Mouse (Mus musculus): Measurements from ENCODE around the gene Rb1.

Gene Rb1

DNA sequence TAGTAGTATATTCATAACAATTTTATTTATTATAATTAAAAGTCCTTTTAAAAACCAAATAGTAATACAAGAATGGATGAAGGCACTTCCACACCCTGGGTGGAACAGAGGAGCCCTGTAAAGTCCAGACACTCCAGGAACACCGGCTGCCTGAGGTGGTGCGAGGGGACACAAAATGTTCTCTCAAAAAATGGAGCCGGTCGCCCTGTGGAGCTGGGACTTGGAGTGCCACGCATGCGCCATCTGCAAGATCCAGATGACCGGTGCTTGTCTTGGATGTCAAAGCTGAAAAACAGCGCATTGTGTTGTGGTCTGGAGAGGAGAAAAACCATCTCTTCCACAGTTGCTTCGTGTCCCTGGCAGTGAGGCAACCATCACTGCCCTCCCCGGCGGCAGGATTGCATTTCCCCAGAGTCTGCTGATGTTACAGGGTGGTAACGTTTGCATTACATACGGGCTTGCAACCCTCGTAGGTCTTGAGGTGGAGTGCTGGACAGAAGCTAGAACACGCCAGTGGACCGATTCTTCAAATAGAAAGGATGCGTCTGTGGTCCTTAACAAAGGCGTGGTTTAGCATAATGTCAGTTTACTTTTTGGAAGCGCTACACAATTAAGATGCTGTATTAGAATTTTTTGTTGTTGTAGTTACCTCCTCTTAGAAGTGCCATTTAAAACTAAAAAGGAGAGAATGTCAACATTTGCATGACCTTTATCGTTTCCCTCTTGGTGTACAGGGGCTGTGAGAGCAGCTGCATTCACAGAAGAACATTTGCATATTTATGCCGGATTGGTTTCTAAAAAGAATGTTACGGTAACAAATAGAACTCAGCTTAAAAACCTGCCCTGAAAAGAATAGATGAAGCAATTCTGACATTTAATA, 9.5 kb upstream of the Rb1 start:
- peak in 1 of 2 experiments; percentile 64 for DNase-seq (ENCODE audit: low spot score in 2 of 2)

DNA sequence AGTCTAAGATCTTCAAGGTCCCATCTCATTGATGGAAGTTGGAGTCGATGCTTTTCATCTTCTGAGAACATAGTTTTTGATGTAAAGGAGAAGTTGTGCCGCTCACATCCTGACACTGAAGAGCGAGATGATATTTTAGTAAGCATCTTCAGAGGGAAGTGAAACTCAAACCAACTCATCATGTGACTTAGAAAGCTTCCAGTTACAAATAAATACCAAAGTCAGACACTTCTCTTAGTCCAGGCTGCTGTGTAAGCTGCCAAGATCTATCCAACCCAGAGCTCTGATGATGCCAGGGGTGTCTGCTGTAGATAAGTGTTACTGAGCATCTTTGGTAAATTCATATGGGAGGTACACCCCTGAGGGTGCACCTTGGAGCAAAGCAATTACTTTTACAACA, 8.3 kb upstream of the Rb1 start:
- DNase-seq (ENCODE audit: low spot score in 2 of 2) = no peak

DNA sequence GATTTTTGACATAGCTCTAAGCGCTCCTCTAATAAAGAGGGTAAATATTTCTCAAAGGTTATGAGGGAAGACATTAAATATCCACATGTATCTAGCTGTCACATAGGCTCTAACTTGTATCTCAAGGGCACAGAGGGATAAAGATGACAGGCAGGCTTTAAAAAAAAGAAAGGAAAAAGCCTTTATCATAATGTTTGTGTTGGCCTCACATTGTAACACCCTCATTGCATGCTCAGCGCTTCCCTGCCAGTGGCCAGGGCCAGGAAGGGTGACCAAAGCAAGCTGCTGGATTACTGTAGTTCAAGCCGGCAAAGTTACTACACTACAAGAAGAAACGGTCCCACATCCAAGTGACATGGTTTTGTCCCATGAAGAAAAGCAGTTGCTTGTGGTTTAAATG, 5.8 kb upstream of the Rb1 start:
- no peak for DNase-seq (ENCODE audit: low spot score in 2 of 2)

DNA sequence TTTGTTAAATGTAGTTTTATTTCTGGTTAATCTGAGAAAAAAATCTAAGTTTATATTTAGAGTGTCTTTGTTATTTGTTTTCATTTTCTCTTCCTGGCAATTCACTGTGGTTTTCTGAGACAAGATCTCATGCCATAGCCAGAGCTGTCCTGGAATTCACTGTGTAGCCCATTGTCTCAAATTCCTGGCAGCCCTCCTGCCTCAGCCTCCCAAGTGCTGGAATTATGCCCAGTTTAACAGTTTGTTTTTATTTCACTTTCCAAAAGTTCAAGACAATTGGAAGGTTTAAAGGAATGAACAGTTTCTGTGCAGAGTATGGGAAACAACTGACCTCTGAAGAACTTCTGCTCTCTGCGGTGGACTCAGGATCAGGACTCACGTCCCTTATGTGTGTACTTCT, 4.2 kb upstream of the Rb1 start:
- no peak for DNase-seq (ENCODE audit: low spot score in 2 of 2)

DNA sequence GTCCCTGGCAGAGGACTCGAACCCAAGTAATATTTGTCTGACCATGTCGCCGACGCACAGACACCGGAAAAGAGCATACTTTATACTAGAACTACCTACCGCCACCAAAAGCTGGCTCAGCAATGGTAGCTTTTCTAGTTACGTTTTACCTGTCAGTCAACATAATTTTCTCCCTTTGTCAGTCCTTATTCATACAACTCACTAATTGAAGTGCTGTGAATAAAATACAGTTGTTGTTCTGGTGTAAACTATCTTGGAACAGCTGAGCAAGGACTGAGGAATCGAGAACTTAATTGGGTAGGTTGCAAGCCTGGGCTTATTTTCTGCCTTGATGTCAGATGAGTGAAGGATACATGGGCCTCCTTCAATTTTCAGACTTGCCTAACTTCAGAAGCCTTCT, 889 bp upstream of the Rb1 start:
- no peak for DNase-seq (ENCODE audit: low spot score in 2 of 2)

DNA sequence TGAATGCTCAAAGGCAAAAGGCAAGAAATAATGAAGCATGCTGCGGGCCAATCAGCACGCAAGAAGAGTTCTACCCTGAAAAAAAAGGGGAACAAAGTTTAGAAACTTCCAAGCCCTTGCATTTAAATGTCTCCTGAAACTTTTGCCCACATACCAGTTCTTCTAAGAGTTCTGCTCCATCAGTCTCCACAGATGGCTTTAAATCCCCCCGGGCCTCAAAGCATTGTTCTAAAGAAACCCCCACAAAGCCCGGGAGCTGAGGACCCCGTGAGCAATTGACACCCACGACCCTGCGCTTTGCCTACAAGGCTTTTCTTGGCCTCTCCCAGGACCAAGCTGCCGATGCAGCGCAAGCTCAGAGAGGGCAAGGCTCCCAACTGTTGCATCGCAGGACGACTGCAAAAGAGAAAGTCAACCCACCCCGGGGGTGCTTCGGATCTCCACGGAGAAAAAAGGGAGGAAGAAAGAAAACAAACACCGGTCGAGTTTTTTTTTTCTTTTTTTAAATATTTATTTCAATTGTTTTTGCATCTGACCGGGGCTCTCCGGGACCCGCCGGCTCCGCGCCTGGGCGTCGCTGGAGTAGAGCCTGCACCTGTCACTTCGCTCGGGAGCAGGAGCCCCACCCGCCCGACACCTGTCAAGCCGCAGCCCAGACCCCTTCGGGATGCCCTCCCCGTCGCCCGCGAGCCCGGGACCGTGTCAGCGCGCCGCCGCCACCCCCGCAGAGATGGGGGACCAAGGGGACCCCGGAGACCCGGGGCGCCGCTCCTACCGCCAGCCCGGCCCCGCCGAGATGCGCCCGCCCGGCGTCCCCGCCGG, 777 bp downstream of the Rb1 start:
- peak; percentile 59 to 85 for DNase-seq (ENCODE audit: low spot score in 2 of 2)

DNA sequence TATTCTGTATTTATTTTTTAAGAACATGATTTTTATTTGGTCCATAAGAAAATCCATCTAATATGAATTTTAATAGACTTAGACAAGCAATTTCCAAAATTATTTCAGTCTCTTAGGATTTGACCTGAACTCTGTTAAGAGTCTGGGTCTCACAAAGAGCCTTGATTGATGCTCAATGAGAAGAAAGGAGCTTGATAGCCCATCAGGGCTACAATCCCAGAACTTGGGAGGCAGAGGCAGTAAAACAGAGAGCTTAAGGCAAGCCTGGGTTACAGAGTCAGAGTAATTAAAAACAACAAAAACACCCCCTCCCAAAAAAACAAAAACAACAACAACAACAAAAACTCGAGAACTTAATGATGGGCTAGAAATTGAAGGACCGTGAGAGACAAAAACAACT, 1.7 kb downstream of the Rb1 start:
- no peak for DNase-seq (ENCODE audit: low spot score in 2 of 2)

DNA sequence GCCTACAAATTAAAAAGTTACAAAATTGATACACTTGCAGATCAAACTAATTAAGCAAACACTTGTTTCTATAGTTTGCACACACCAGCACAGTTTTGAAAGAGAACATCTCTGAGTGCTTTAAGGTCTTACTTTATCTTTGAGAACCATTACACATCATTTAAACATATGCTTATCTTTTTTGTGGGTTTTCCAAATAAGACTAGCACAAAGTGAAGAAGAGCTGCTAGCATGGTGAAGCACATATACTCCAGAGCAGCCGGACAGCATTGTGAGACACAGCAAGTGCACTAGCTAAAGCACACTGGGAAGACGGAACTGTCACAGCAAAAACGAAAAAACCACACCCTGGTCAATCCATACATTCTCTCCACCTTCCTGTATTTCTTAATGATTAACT, 3.5 kb downstream of the Rb1 start:
- DNase-seq (ENCODE audit: low spot score in 2 of 2) = no peak

DNA sequence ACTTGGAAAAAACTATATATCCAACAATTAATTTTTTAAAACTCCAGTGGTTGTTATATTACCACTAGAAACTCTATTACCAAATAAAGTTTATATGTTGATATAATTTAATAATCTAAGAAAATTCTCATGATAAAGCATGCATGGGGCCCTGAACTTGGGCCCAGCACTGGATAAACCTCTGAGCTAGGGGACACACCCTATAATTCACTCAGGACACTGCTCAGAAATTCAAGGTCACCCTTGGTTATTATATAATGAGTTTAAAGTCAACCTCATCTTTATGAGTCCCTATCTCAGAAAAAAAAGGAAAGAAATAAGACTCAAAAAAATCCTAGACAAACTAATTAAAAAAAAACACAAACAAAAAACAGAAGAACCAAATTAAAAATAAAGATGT, 8.7 kb downstream of the Rb1 start:
- no peak for DNase-seq (ENCODE audit: low spot score in 2 of 2)

DNA sequence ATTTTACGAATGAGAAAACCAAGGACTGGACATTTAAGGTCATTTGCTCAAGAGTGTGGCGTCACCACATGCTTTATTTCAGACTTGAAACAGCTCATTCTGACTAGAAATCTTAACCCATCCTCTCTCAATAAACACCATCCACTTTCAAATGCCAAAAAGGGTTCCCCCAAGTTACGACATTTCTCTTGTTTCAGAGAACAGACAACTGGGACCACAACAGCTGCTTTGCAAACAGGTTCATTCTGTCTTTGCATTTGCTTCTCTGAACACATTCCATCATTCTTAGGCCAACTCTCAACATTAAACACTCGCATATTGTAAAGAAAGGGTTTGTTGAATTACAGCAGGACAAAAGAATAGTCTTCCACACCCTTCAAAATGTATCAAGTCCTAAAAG, 11.8 kb downstream of the Rb1 start:
- DNase-seq (ENCODE audit: low spot score in 2 of 2) = no peak

DNA sequence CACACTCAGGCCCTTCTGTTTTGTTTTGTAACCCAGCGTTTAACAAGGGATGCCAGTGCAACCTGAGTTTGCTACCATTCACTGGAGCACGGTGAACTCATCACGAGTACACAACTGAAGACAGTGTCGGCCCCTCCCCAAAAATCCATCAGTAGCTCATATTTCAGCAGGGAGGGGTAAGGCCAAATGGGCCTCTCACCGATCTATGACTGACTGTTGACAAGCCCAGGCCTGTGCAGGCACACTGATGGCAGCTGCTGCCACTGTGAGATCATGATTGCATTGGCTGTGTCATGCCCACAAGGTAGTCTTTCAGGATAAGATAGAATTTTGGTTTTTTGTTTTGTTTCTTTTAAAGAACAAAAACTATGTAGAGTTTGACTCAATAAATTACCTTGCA, 12.2 kb downstream of the Rb1 start:
- no peak for DNase-seq (ENCODE audit: low spot score in 2 of 2)

DNA sequence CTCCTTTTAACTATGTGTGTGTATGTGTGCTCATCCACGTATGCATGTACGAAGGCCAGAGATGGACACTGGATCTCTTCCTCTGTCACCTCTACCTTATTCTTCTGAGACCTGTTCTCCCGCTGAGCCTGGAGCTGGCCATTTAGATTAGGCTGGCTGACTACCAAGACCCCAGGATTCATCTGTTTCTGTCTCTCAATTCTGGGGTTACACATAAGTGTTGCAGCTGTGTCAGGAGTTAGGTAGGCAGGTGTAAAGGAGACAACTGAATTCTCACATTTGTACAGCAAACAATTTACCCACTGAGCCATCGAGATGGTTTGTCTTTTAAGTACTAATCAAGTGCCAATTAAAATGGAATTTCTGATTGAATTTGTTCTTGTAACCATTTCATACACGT, 12.7 kb downstream of the Rb1 start:
- no peak for DNase-seq (ENCODE audit: low spot score in 2 of 2)

DNA sequence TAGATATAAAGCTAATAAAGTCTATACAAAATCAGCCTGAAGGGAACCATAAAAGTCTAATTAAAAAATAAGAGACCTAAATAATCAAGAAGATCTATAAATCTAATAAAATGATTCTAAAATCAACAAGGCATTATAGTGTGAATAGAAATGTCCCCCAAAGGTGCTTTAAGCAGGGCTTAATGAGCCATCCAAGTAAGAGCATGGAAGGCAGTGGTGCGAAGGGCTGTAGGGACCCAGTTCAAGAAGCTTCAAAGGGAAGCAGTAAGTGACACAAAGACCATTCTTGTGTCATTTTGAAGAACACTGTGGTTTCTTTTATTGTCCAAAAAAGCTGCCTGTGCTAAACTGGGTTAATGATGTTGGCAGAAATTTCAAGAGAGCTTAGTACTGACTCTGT, 18.1 kb downstream of the Rb1 start:
- no peak for DNase-seq (ENCODE audit: low spot score in 2 of 2)

DNA sequence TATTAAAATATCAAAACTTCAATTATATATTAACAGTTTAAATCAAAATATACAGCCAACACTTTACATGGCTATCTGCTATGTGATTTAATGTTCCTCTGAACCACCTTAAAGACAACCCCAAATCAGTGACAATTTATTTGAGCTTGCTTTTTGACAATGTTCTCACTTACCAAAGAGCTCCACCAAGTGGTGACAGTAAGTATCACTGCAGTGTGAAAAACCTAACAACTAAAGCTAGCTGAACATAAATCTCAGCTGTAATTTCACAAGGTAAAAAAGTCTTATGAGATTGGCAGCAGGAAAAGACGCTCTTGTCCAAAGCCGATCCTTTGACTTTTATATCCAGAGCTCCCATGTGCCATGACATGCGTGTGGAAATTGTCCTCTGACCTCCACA, 22.4 kb downstream of the Rb1 start:
- peak; percentile 33 to 65 for DNase-seq (ENCODE audit: low spot score in 2 of 2)

DNA sequence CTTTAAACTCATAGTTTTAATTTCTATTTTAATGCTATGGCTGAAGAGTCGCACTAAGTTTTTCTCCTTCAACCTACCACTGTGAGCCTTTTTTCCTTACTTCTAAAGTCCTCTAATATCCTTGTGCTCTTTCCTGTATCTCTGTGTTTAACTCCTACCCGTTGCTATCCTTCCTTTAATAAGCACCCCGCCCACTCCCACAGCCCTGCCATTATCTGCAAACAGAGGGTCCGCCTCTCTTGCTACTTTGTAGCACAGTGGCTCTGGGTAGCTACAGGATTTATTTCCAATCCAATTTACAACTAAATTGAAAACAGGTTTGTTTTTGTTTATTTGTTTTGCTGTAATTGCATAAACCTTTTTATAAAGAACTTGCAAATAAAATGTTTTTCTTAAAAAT, 23.8 kb downstream of the Rb1 start:
- no peak for DNase-seq (ENCODE audit: low spot score in 2 of 2)

DNA sequence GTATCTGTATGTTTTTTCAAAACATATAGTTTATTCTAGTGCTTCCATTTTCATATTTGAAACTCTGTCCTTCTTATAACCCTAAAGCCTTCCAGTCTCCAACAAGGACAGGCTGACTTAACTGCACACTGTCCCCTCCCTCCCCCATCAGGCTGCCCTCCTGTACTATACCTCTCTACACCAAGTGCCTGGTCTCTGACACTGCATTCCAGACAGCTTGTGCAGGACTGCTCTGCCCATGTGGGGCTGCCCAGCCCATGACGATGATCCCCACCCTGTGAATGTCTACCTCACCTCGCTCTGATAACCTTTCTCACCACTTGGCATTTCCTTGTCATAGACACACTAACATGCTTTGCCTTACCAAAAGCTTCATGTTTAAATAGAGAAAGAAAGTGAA, 30.1 kb downstream of the Rb1 start:
- no peak for DNase-seq (ENCODE audit: low spot score in 2 of 2)

DNA sequence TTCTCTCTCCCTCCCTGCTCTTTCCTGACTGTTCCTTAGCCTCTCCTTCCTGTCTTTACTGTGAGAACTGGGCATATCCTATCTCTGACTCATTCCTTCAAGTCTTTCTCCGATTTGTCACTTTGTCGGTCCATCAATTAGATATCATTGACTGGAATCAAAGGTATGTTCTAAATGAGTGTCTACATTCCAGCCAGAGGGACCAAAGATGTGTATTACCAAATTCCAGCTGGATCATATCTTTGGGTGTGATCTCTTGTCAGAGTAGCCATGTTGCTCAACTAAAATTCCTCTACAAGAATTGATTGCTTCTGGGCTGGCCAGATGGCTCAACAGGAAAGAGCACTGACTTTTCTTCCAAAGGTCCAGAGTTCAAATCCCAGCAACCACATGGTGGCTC, 32.0 kb downstream of the Rb1 start:
- DNase-seq (ENCODE audit: low spot score in 2 of 2) = no peak

DNA sequence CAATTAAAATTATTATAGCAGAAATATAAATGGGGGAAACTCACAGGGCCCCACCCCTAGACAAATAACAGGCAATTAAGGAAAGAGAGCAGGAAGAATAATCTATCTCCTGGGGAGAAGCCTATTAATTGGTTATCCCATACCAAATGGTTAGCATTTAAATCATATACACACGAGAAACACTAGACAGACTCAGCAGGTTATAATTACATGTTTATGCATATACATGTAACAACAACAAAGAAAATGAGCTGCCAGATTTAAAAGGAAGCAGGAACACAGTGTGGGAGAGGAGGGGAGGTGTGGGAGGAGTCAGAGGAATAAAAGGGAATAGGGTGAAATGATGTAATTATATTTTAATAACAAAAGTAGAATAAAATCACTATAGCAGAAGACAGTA, 33.2 kb downstream of the Rb1 start:
- DNase-seq (ENCODE audit: low spot score in 2 of 2) = no peak

DNA sequence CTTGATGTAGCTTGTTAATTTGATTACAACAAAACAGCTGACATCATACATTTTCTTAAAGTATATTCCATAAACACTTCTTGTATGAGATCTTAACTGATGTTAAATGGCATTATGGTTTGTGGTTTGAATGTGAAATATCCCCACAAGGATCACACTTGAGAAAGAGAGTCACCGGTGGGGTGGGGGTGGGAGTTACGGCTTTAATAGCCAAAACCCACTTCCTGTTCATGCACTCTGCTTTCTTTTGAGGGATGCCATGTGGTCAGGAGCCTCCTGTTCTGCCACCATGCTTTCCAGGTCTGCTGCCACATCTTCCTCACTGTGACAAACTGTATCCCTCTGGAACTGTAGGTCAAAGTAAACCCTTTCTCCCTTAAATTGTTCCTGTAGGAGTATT, 35.7 kb downstream of the Rb1 start:
- no peak for DNase-seq (ENCODE audit: low spot score in 2 of 2)

DNA sequence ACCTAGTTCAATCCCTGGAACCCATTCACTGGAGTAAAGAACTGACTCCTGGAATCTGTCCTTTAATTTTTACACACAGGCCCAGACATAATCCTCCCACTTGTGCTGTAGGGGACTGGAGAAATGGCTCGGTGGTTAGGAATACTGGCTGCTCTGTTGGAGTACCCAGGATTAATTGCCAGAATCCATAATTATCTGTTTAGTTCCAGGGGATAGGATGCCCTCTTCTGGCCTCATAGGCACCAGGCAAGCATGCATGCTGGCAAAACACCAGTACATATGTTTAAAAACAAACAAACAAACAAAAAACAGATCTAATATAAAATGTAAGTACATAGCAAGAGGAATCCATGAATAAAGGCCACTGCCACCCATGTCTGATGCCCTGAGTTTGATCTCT, 44.6 kb downstream of the Rb1 start:
- no peak for DNase-seq (ENCODE audit: low spot score in 2 of 2)

DNA sequence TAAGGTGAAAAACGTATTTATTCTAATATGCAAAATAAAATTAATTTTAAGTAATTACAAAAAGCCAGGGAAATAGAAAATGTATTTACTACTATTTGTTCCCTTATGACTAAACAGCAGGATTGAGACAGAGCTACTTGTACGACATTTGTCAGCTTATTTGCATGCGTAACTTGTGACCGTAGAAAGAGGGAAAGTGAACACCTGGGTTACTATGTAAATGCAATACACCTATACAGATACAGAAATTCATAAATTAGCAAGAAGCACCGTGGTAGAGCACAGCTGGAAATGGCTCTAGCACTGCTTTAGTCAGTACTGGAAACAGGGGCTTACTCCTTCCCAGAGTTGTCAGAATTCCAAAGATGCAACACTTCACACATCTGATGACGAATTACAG, 46.5 kb downstream of the Rb1 start:
- no peak for DNase-seq (ENCODE audit: low spot score in 2 of 2)

DNA sequence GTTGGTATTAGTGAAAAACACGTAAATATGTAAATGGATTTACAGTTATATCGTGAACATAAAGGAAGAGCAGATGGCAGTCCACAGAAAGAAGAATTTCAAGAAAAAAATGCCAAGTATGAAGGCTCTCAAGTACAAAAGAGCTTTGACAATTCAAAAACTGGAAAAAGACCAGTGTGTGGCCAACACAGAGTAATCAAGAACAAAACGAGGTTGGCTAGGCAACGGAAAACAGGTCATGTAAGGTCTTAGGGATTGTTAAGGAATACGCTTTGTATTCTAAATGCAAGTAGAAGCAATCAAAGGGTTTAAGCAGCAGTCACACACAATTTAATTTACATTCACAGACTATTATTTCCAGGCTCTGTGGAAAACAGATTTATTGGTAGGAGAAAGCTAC, 53.8 kb downstream of the Rb1 start:
- no peak for DNase-seq (ENCODE audit: low spot score in 2 of 2)

DNA sequence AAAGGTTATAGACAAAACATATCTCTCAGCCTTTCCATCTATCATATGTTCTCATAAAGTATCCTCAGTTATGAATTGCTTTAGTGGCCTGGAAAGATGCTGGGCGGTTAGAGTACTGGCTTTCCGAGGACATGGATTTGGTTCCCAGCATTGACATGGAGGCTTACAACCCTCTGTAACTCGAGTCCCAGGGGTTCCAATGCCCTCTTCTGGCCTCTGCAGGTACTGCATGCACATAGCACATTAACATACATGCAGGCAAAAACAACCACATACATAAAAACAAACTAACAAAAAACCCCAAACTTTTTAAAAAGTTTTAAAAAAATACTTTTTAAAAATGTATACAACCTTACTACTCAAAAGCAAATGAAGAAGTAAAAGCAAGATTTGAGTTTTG, 59.5 kb downstream of the Rb1 start:
- peak; percentile 31 to 70 for DNase-seq (ENCODE audit: low spot score in 2 of 2)

All from spleen, postnatal 4 days (tissue).